Mouse (Mus musculus): Measurements from ENCODE around the gene Plcb3. TPM values are rescaled to one million over a fixed set of nuclear protein-coding genes. Genes with fewer than 3 reads are reported as not detected.

Plcb3 gene
- total RNA-seq, 2 experiments from 2014 or later: 0.68 to 1.7 TPM

GRCm38 (mm10) chr19:6973581-6974190 is 2.6 kb downstream of the Plcb3 start:
- ATAC-seq (replicated peaks; ENCODE audit: low FRiP score, poor library complexity, severe bottlenecking): no peak

GRCm38 (mm10) chr19:6972247-6972917 is 3.9 kb downstream of the Plcb3 start:
- ATAC-seq (replicated peaks; ENCODE audit: low FRiP score, poor library complexity, severe bottlenecking): no peak

- ATAC-seq (replicated peaks; ENCODE audit: low FRiP score, poor library complexity, severe bottlenecking): no peak
These were observed 4.6 kb downstream of the Plcb3 start for GRCm38 (mm10) chr19:6971644-6972043.

GRCm38 (mm10) chr19:6970460-6971085 is 5.7 kb downstream of the Plcb3 start:
- no peak for ATAC-seq (replicated peaks; ENCODE audit: low FRiP score, poor library complexity, severe bottlenecking)

- peak; percentile 61 for ATAC-seq (replicated peaks; ENCODE audit: low FRiP score, poor library complexity, severe bottlenecking)
These were observed 6.4 kb downstream of the Plcb3 start for GRCm38 (mm10) chr19:6969665-6970381.

GRCm38 (mm10) chr19:6969291-6969664 is 7.0 kb downstream of the Plcb3 start:
- ATAC-seq (replicated peaks; ENCODE audit: low FRiP score, poor library complexity, severe bottlenecking): no peak

- no peak for ATAC-seq (replicated peaks; ENCODE audit: low FRiP score, poor library complexity, severe bottlenecking)
These were observed 7.6 kb downstream of the Plcb3 start for GRCm38 (mm10) chr19:6968491-6969271.

GRCm38 (mm10) chr19:6956461-6956860 is 19.8 kb downstream of the Plcb3 start:
- no peak for ATAC-seq (replicated peaks; ENCODE audit: low FRiP score, poor library complexity, severe bottlenecking)

GRCm38 (mm10) chr19:6955424-6955823 is 20.8 kb downstream of the Plcb3 start:
- no peak for ATAC-seq (replicated peaks; ENCODE audit: low FRiP score, poor library complexity, severe bottlenecking)

GRCm38 (mm10) chr19:6954046-6954445 is 22.2 kb downstream of the Plcb3 start:
- no peak for ATAC-seq (replicated peaks; ENCODE audit: low FRiP score, poor library complexity, severe bottlenecking)

- ATAC-seq (replicated peaks; ENCODE audit: low FRiP score, poor library complexity, severe bottlenecking): no peak
These were observed 23.6 kb downstream of the Plcb3 start for GRCm38 (mm10) chr19:6952712-6953037.

- ATAC-seq (replicated peaks; ENCODE audit: low FRiP score, poor library complexity, severe bottlenecking): peak; percentile 31; the same call in 1 of the 2 replicates
These were observed 24.1 kb downstream of the Plcb3 start for GRCm38 (mm10) chr19:6951994-6952711.

- peak; percentile 86 for ATAC-seq (replicated peaks; ENCODE audit: low FRiP score, poor library complexity, severe bottlenecking)
These were observed 24.8 kb downstream of the Plcb3 start for GRCm38 (mm10) chr19:6951381-6951968.

GRCm38 (mm10) chr19:6950613-6951153 is 25.6 kb downstream of the Plcb3 start:
- ATAC-seq (replicated peaks; ENCODE audit: low FRiP score, poor library complexity, severe bottlenecking): no peak

- no peak for ATAC-seq (replicated peaks; ENCODE audit: low FRiP score, poor library complexity, severe bottlenecking)
These were observed 26.3 kb downstream of the Plcb3 start for GRCm38 (mm10) chr19:6949951-6950350.

- ATAC-seq (replicated peaks; ENCODE audit: low FRiP score, poor library complexity, severe bottlenecking): no peak
These were observed 26.7 kb downstream of the Plcb3 start for GRCm38 (mm10) chr19:6949532-6949931.

GRCm38 (mm10) chr19:6948186-6948585 is 28.1 kb downstream of the Plcb3 start:
- ATAC-seq (replicated peaks; ENCODE audit: low FRiP score, poor library complexity, severe bottlenecking): no peak

- no peak for ATAC-seq (replicated peaks; ENCODE audit: low FRiP score, poor library complexity, severe bottlenecking)
These were observed 28.5 kb downstream of the Plcb3 start for GRCm38 (mm10) chr19:6947742-6948141.

GRCm38 (mm10) chr19:6943709-6944108 is 32.6 kb downstream of the Plcb3 start:
- ATAC-seq (replicated peaks; ENCODE audit: low FRiP score, poor library complexity, severe bottlenecking): no peak
